Mouse (Mus musculus) hindbrain, postnatal 0 days (tissue): ENCODE results near the gene Bspry. TPM values are rescaled to one million over a fixed set of nuclear protein-coding genes. Genes with fewer than 3 reads are reported as not detected.
A peak's percentile ranks its signal among the peaks of the same experiment; 100 is the strongest.

ENCODE experiments used
- ATAC-seq: fragments of 200-750 bp; cut with Nextera tagmentation; 2 replicates; pipeline ENCODE4 v1.8.0; 2017; ENCODE audit warnings: mild to moderate bottlenecking, moderate TSS enrichment, moderate library complexity
- DNase-seq: peaks from one replicate; pipeline ENCODE4 v3.0.0-alpha.2; 2015; ENCODE audit warnings: low spot score
- H3K27ac ChIP-seq: fragments of 300-500 bp; sonication (generic); 2 replicates; pipeline ENCODE4 v1.5.1; 2014; ENCODE audit warnings: mild to moderate bottlenecking
- H3K27me3 ChIP-seq: fragments of 300-500 bp; sonication (generic); 2 replicates; pipeline ENCODE4 v1.6.1; 2014; ENCODE audit warnings: low read length, mixed read lengths; ENCODE audit not compliant: insufficient read depth
- H3K36me3 ChIP-seq: fragments of 300-500 bp; sonication (generic); 2 replicates; pipeline ENCODE4 v1.6.1; 2014; ENCODE audit warnings: low read length, mixed read lengths; ENCODE audit not compliant: insufficient read depth
- H3K4me1 ChIP-seq: fragments of 300-500 bp; sonication (generic); 2 replicates; pipeline ENCODE4 v1.6.1; 2014; ENCODE audit warnings: antibody characterized with exemption, low read length, mixed read lengths; ENCODE audit not compliant: insufficient read depth
- H3K4me2 ChIP-seq: fragments of 300-500 bp; sonication (generic); 2 replicates; pipeline ENCODE4 v1.6.1; 2014; ENCODE audit warnings: low read depth, mild to moderate bottlenecking, low read length, moderate library complexity, mixed read lengths
- H3K4me3 ChIP-seq: fragments of 300-500 bp; sonication (generic); 2 replicates; pipeline ENCODE4 v1.5.1; 2014; ENCODE audit warnings: low read length
- H3K9ac ChIP-seq: fragments of 300-500 bp; sonication (generic); replicated peaks from 2 replicates; pipeline ENCODE4 v1.6.1; 2014; ENCODE audit warnings: mild to moderate bottlenecking, low read length, moderate library complexity, mixed read lengths
- H3K9me3 ChIP-seq: fragments of 300-500 bp; sonication (generic); 2 replicates; pipeline ENCODE4 v1.6.1; 2016; ENCODE audit warnings: low read length, mixed read lengths
- CTCF ChIP-seq: IDR thresholded peaks from 2 replicates; pipeline ENCODE4 v1.5.1; 2016; ENCODE audit warnings: antibody characterized with exemption, control low read depth, low read depth
- whole genome bisulfite sequencing: fragments of 180-500 bp; shearing (Covaris S2); extraction: QIAGEN DNeasy Blood & Tissue Kit; methylation state at CpG from one replicate; pipeline ENCODE4 v1.1.7; 2014; 5-methylcytosine and 5-hydroxymethylcytosine counted together
- polyA plus RNA-seq: library from polyadenylated mRNA; unstranded; fragments of >200 nt; fragmentation: Nextera tagmentation; extraction: Ambion mirVana; gene quantifications from 2 replicates; pipeline ENCODE4 v1.2.1, GENCODE M21; 2015
- total RNA-seq: library from RNA; depleted of rRNA; stranded (reverse); fragments of >200 nt; gene quantifications from 2 replicates; pipeline ENCODE4 v1.2.3, GENCODE M21; 2014

Gene Bspry
- total and polyA plus RNA-seq, 2 experiments from 2014 or later: 0.37 to 0.96 TPM

DNA sequence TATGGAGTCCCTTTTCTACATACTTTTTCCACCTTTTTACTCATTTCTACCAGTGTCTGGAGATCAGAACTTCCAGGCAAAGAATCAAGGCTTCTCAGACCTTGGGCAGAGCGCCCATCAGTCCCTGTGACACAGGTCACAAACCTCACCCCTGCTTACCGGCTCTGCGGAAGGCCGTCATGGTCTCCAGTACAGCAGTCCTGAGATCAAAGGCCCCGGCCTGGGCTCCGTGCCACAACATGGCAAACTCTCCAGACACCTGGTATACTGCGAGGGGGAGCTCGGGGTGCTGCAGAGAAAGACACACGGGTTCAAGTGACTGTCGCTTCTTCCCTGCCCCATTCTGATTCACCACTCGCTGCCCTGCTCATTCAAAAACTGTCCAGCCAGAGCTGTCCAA lies 30.1 kb downstream of the Bspry start:
- no peak for ATAC-seq
- no peak overlapping the region for H3K27ac ChIP-seq
- H3K9me3 ChIP-seq: no peaks in the 10 kb centered on the region
- WGBS: 85% methylated on average over 11 of the region's 11 CpGs
- no peak for TF ChIP-seq CTCF
- peaks cover 38% of the 10 kb centered on the region for H3K36me3 ChIP-seq
- H3K4me2 ChIP-seq: no peak overlapping the region
- no peak overlapping the region for H3K9ac ChIP-seq
- no peak overlapping the region for H3K4me3 ChIP-seq
- no peaks in the 10 kb centered on the region for H3K4me1 ChIP-seq
- no peak for DNase-seq
- H3K27me3 ChIP-seq: no peaks in the 10 kb centered on the region

GRCm38 (mm10) chr4:62513998-62514506 lies 34.2 kb downstream of the Bspry start:
- no peak overlapping the region for H3K4me2 ChIP-seq
- TF ChIP-seq CTCF: no peak
- no peak overlapping the region for H3K9ac ChIP-seq
- H3K27ac ChIP-seq: no peak overlapping the region
- no peaks in the 10 kb centered on the region for H3K27me3 ChIP-seq
- DNase-seq: no peak
- 36% methylated on average over 11 of the region's 11 CpGs for WGBS
- 0 out of 2 replicates have a peak, but pooled peaks cover 7% of the 10 kb centered on the region for H3K4me1 ChIP-seq
- peaks cover 35% of the 10 kb centered on the region for H3K36me3 ChIP-seq
- no peaks in the 10 kb centered on the region for H3K9me3 ChIP-seq
- no peak; the same call in 1 of the 2 replicates for ATAC-seq
- H3K4me3 ChIP-seq: no peak overlapping the region

DNA sequence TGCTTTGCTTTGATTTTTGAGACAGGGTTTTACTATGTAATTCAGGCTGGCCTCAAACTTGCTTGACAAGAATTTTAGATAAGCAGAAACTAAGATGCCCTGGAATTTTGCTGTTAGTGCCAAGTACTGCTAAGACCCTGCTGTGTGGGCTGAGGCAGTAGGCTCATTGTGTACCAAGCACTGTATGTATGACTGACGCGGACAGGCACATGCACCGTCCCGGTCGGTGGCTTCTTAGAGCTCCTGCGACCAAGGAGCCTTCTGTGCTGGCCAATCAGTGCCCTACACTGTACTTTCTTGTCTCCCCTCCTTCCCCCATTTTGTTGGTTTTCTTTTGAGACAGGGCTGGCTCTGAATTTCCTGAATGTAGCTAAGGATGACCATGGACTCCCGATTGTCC lies 35.1 kb downstream of the Bspry start:
- 0 out of 2 replicates have a peak, but pooled peaks cover 9% of the 10 kb centered on the region for H3K4me1 ChIP-seq
- no peaks in the 10 kb centered on the region for H3K9me3 ChIP-seq
- H3K36me3 ChIP-seq: peaks cover 25% of the 10 kb centered on the region; the same call in 1 of the 2 replicates
- DNase-seq: no peak
- 0 out of 2 replicates have a peak overlapping the region, but pooled peaks have one; percentile 21 for H3K9ac ChIP-seq
- H3K4me3 ChIP-seq: no peak overlapping the region
- no peak overlapping the region for H3K27ac ChIP-seq
- no peak for ATAC-seq
- no peak overlapping the region for H3K4me2 ChIP-seq
- 63% methylated on average over 7 of the region's 7 CpGs for WGBS
- TF ChIP-seq CTCF: no peak
- no peaks in the 10 kb centered on the region for H3K27me3 ChIP-seq

- TF ChIP-seq CTCF: no peak
- 0 out of 2 replicates have a peak, but pooled peaks cover 9% of the 10 kb centered on the region for H3K4me1 ChIP-seq
- DNase-seq (no peak), ATAC-seq (no peak)
- H3K27ac ChIP-seq: 0 out of 2 replicates have a peak overlapping the region, but pooled peaks have one; percentile 20
- H3K9ac ChIP-seq: no peak overlapping the region
- no peak overlapping the region for H3K4me3 ChIP-seq
- no peaks in the 10 kb centered on the region for H3K27me3 ChIP-seq
- WGBS: 73% methylated on average over 3 of the region's 3 CpGs
- no peaks in the 10 kb centered on the region for H3K9me3 ChIP-seq
- H3K4me2 ChIP-seq: no peak overlapping the region
- peaks cover 25% of the 10 kb centered on the region; the same call in 1 of the 2 replicates for H3K36me3 ChIP-seq
These were observed 35.6 kb downstream of the Bspry start for GRCm38 (mm10) chr4:62515490-62515889.

- H3K27ac ChIP-seq: 0 out of 2 replicates have a peak overlapping the region, but pooled peaks have one; percentile 20
- H3K9me3 ChIP-seq: no peaks in the 10 kb centered on the region
- no peak for DNase-seq
- WGBS: 57% methylated on average over 2 of the region's 2 CpGs
- H3K4me2 ChIP-seq: no peak overlapping the region
- ATAC-seq: no peak
- no peak for TF ChIP-seq CTCF
- H3K36me3 ChIP-seq: peaks cover 20% of the 10 kb centered on the region; the same call in 1 of the 2 replicates
- H3K4me3 ChIP-seq: no peak overlapping the region
- H3K4me1 ChIP-seq: 0 out of 2 replicates have a peak, but pooled peaks cover 9% of the 10 kb centered on the region
- H3K27me3 ChIP-seq: no peaks in the 10 kb centered on the region
- no peak overlapping the region for H3K9ac ChIP-seq
These were observed 36.2 kb downstream of the Bspry start for GRCm38 (mm10) chr4:62516079-62516478.

GRCm38 (mm10) chr4:62516579-62516978 lies 36.7 kb downstream of the Bspry start:
- H3K4me2 ChIP-seq: no peak overlapping the region
- no peak for TF ChIP-seq CTCF
- H3K9me3 ChIP-seq: no peaks in the 10 kb centered on the region
- H3K9ac ChIP-seq: no peak overlapping the region
- DNase-seq (no peak), ATAC-seq (no peak)
- no peak overlapping the region for H3K4me3 ChIP-seq
- no peaks in the 10 kb centered on the region for H3K27me3 ChIP-seq
- H3K27ac ChIP-seq: 0 out of 2 replicates have a peak overlapping the region, but pooled peaks have one; percentile 20
- 0 out of 2 replicates have a peak, but pooled peaks cover 9% of the 10 kb centered on the region for H3K4me1 ChIP-seq
- 85% methylated on average over 1 of the region's 1 CpGs for WGBS
- H3K36me3 ChIP-seq: peaks cover 15% of the 10 kb centered on the region; the same call in 1 of the 2 replicates

DNA sequence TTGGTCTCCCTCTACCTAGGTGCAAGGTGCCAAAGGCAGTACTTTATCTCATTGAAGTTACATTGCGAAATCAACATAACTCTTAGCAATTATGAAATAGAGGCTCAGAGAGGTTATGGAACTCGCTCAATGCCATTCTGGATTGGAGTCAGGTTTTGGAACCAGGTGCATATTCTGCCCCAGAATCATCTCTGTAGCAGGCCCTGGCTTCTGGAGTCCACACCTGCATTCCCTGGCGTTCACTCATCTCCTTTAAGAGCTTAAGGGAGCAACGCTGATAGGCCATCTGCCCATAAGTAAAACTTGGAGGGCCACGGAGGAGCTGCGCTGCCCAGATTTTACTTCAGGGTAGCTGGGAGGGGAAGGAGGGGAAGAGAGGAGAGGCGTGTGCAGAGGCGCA lies 37.2 kb downstream of the Bspry start:
- H3K4me2 ChIP-seq: no peak overlapping the region
- H3K4me3 ChIP-seq: no peak overlapping the region
- no peak for ATAC-seq
- no peak overlapping the region for H3K27ac ChIP-seq
- TF ChIP-seq CTCF: no peak
- peaks cover 10% of the 10 kb centered on the region; the same call in 1 of the 2 replicates for H3K36me3 ChIP-seq
- 92% methylated on average over 8 of the region's 8 CpGs for WGBS
- H3K9ac ChIP-seq: no peak overlapping the region
- H3K27me3 ChIP-seq: no peaks in the 10 kb centered on the region
- H3K4me1 ChIP-seq: 0 out of 2 replicates have a peak, but pooled peaks cover 9% of the 10 kb centered on the region
- H3K9me3 ChIP-seq: no peaks in the 10 kb centered on the region
- no peak for DNase-seq
